Mouse (Mus musculus): ENCODE measurements at regions not wholly inside any gene's neighbourhood (a gene's known extent, or its start where the extent isn't known, plus 50 kb on each side); places are given as distances from the start of the nearest gene placed in this dataset.
A peak's percentile ranks its signal among the peaks of the same experiment; 100 is the strongest.

- ATAC-seq (ENCODE audit: insufficient read depth, low read depth) (peak; percentile 44; the same call in 1 of the 2 replicates), DNase-seq (ENCODE audit: low spot score) (peak; percentile 30)
- H3K36me3 ChIP-seq (replicated peaks; ENCODE audit: control insufficient read depth, insufficient read depth, low read length): no peaks in the 10 kb centered on the region
- no peaks in the 10 kb centered on the region for H3K27me3 ChIP-seq (ENCODE audit: control insufficient read depth, insufficient read depth, low read length)
- TF ChIP-seq EP300 (IDR thresholded peaks at IDR 0.05; ENCODE audit: low read depth) (no peak), CTCF (IDR thresholded peaks at IDR 0.05; ENCODE audit: low read depth) (peak; percentile 75)
- 0% methylated on average over 2 of the region's 2 CpGs for WGBS
- no peaks in the 10 kb centered on the region for H3K4me1 ChIP-seq (ENCODE audit: control insufficient read depth, insufficient read depth)
- H3K9ac ChIP-seq (replicated peaks; ENCODE audit: low read depth, low read length): no peak overlapping the region
- H3K4me3 ChIP-seq (ENCODE audit: low read depth, low read length): no peak overlapping the region
- H3K27ac ChIP-seq (ENCODE audit: low read depth): no peak overlapping the region
- no peak overlapping the region for H3K4me2 ChIP-seq (ENCODE audit: low read depth, low read length)
- no peaks in the 10 kb centered on the region for H3K9me3 ChIP-seq (replicated peaks; ENCODE audit: control insufficient read depth, low read length)
These were observed 50.2 kb upstream of the Dhx15 start for GRCm38 (mm10) chr5:52240540-52240939.
